Mouse (Mus musculus) adipocyte (in vitro differentiated cells): ENCODE measurements at regions not wholly inside any gene's neighbourhood (a gene's known extent, or its start where the extent isn't known, plus 50 kb on each side); places are given as distances from the start of the nearest gene placed in this dataset.

ENCODE experiments used
- DNase-seq: peaks from one replicate; pipeline ENCODE4 v3.0.0-alpha.2; 2016; ENCODE audit warnings: low spot score

- no peak for DNase-seq
Observed at GRCm38 (mm10) chr16:95892356-95892755, 98.4 kb downstream of the Psmg1 start.

- no peak for DNase-seq
Observed at GRCm38 (mm10) chr16:95886131-95886530, 104.6 kb downstream of the Psmg1 start.

- DNase-seq = no peak
Observed at GRCm38 (mm10) chr16:95873297-95873696, 117.5 kb downstream of the Psmg1 start.

GRCm38 (mm10) chr16:95872436-95872835 is 118.3 kb downstream of the Psmg1 start:
- DNase-seq = peak; percentile 90

- DNase-seq = no peak
Observed at GRCm38 (mm10) chr16:95870291-95870690, 120.5 kb downstream of the Psmg1 start.

GRCm38 (mm10) chr16:95869501-95869900 is 121.3 kb downstream of the Psmg1 start:
- DNase-seq = no peak

GRCm38 (mm10) chr16:95868896-95869295 is 121.9 kb downstream of the Psmg1 start:
- no peak for DNase-seq

- no peak for DNase-seq
Observed at GRCm38 (mm10) chr16:95867516-95867915, 123.2 kb downstream of the Psmg1 start.

GRCm38 (mm10) chr16:95866866-95867420 is 123.8 kb downstream of the Psmg1 start:
- no peak for DNase-seq

- DNase-seq = no peak
Observed at GRCm38 (mm10) chr16:95865603-95866002, 125.2 kb downstream of the Psmg1 start.

GRCm38 (mm10) chr16:95864646-95865045 is 126.1 kb downstream of the Psmg1 start:
- DNase-seq = no peak

GRCm38 (mm10) chr16:95864106-95864505 is 126.7 kb downstream of the Psmg1 start:
- DNase-seq = no peak

- DNase-seq = no peak
Observed at GRCm38 (mm10) chr16:95863565-95863964, 127.2 kb downstream of the Psmg1 start.

- no peak for DNase-seq
Observed at GRCm38 (mm10) chr16:95862621-95863020, 128.1 kb downstream of the Psmg1 start.

GRCm38 (mm10) chr16:95861231-95861690 is 129.5 kb downstream of the Psmg1 start:
- DNase-seq = no peak

- no peak for DNase-seq
Observed at GRCm38 (mm10) chr16:95860810-95861209, 129.9 kb downstream of the Psmg1 start.

- no peak for DNase-seq
Observed at GRCm38 (mm10) chr16:95860111-95860510, 130.6 kb downstream of the Psmg1 start.

GRCm38 (mm10) chr16:95857403-95857802 is 133.4 kb downstream of the Psmg1 start:
- DNase-seq = no peak

GRCm38 (mm10) chr16:95855230-95855629 is 135.5 kb downstream of the Psmg1 start:
- DNase-seq = no peak

- no peak for DNase-seq
Observed at GRCm38 (mm10) chr16:95851907-95852306, 138.9 kb downstream of the Psmg1 start.

- DNase-seq = no peak
Observed at GRCm38 (mm10) chr16:95848555-95849082, 142.1 kb downstream of the Psmg1 start.

GRCm38 (mm10) chr16:95847765-95848483 is 142.8 kb downstream of the Psmg1 start:
- no peak for DNase-seq

- DNase-seq = no peak
Observed at GRCm38 (mm10) chr16:95845323-95845860, 143.5 kb downstream of the Ets2 start.
